Mouse (Mus musculus) MEL (cell line): ENCODE measurements around the gene Braf. TPM values are rescaled to one million over a fixed set of nuclear protein-coding genes. Genes with fewer than 3 reads are reported as not detected.

Source experiments
- DNase-seq: peaks from one replicate; pipeline ENCODE4 v3.0.0; 2011; ENCODE audit warnings: low read depth, low spot score
- H3K27ac ChIP-seq: 2 replicates; pipeline ENCODE4 v1.5.1; 2012; ENCODE audit warnings: low read depth, mild to moderate bottlenecking, control low read depth, low read length, moderate library complexity; ENCODE audit not compliant: control insufficient read depth
- H3K27me3 ChIP-seq, 2 experiments: fragments of 150-350 bp in 1 of 2; sonication (generic) in 1 of 2; 2 replicates each; pipeline ENCODE4 v1.6.1; 2012; ENCODE audit warnings: low read length in 2 of 2, mild to moderate bottlenecking in 2 of 2, improper control_type of control experiment in 1 of 2, moderate library complexity in 1 of 2; ENCODE audit not compliant: insufficient read depth in 2 of 2, control insufficient read depth in 1 of 2
- H3K36me3 ChIP-seq, 2 experiments: 2 replicates each; pipeline ENCODE4 v1.6.1; 2012 to 2014; ENCODE audit warnings: low read length in 2 of 2, improper control_type of control experiment in 1 of 2, inconsistent platforms in 1 of 2, mild to moderate bottlenecking in 1 of 2; ENCODE audit not compliant: insufficient read depth in 2 of 2, control insufficient read depth in 1 of 2
- H3K4me1 ChIP-seq, 2 experiments: fragments of 150-350 bp in 1 of 2; sonication (generic) in 1 of 2; 2 replicates each; pipeline ENCODE4 v1.6.1; 2012; ENCODE audit warnings: low read length in 2 of 2, improper control_type of control experiment in 1 of 2, mild to moderate bottlenecking in 1 of 2; ENCODE audit not compliant: insufficient read depth in 2 of 2, control insufficient read depth in 1 of 2
- H3K4me3 ChIP-seq, 2 experiments: fragments of 150-350 bp in 1 of 2; sonication (generic) in 1 of 2; 2 replicates each; pipeline ENCODE4 v1.5.1; 2012; ENCODE audit warnings: low read depth in 2 of 2, low read length in 2 of 2, mild to moderate bottlenecking in 2 of 2, moderate library complexity in 2 of 2, control low read depth in 1 of 2, improper control_type of control experiment in 1 of 2; ENCODE audit not compliant: control insufficient read depth in 1 of 2, insufficient read depth in 1 of 2
- H3K79me2 ChIP-seq: 2 replicates; pipeline ENCODE4 v1.6.1; 2012; ENCODE audit warnings: mild to moderate bottlenecking, low read length, moderate library complexity; ENCODE audit not compliant: control insufficient read depth, poor library complexity, insufficient read depth
- H3K9ac ChIP-seq: 2 replicates; pipeline ENCODE4 v1.6.1; 2012; ENCODE audit warnings: low read depth, mild to moderate bottlenecking, control low read depth, low read length, moderate library complexity; ENCODE audit not compliant: control insufficient read depth, poor library complexity, severe bottlenecking
- H3K9me3 ChIP-seq: fragments of 150-350 bp; sonication (generic); replicated peaks from 2 replicates; pipeline ENCODE4 v1.6.1; 2012; ENCODE audit warnings: mild to moderate bottlenecking, low read length, improper control_type of control experiment, moderate library complexity; ENCODE audit not compliant: insufficient read depth
- CHD1 ChIP-seq: IDR thresholded peaks from 2 replicates; pipeline ENCODE4 v1.6.1; 2012; ENCODE audit warnings: low read depth, mild to moderate bottlenecking, inconsistent platforms, low read length, improper control_type of control experiment
- CHD2 ChIP-seq: IDR thresholded peaks from 2 replicates; pipeline ENCODE4 v1.6.1; 2011; ENCODE audit warnings: low read length, improper control_type of control experiment
- E2F4 ChIP-seq: IDR thresholded peaks from 2 replicates; pipeline ENCODE4 v1.6.1; 2011; ENCODE audit warnings: low read depth, low read length, improper control_type of control experiment, borderline replicate concordance
- ELF1 ChIP-seq: IDR thresholded peaks from 2 replicates; pipeline ENCODE4 v1.6.1; 2014; ENCODE audit warnings: low read depth, mild to moderate bottlenecking, inconsistent platforms, low read length, improper control_type of control experiment, moderate library complexity
- ETS1 ChIP-seq: IDR thresholded peaks from 2 replicates; pipeline ENCODE4 v1.6.1; 2012; ENCODE audit warnings: low read depth, mild to moderate bottlenecking, inconsistent platforms, low read length, improper control_type of control experiment, moderate library complexity
- GABPA ChIP-seq: IDR thresholded peaks from 2 replicates; pipeline ENCODE4 v1.6.1; 2012; ENCODE audit warnings: low read depth, mild to moderate bottlenecking, inconsistent platforms, low read length, improper control_type of control experiment, moderate library complexity
- KAT2A ChIP-seq: conservative IDR thresholded peaks from 2 replicates; pipeline ENCODE4 v1.6.1; 2012; ENCODE audit warnings: low read depth, low read length, improper control_type of control experiment, inconsistent platforms
- MAX ChIP-seq: IDR thresholded peaks from 2 replicates; pipeline ENCODE4 v1.6.1; 2011; ENCODE audit warnings: low read length, improper control_type of control experiment
- MAZ ChIP-seq: IDR thresholded peaks from 2 replicates; pipeline ENCODE4 v1.6.1; 2012; ENCODE audit warnings: low read depth, mild to moderate bottlenecking, inconsistent platforms, low read length, improper control_type of control experiment
- MYB ChIP-seq: IDR thresholded peaks from 2 replicates; pipeline ENCODE4 v1.6.1; 2011; ENCODE audit warnings: mild to moderate bottlenecking, low read depth, low read length, improper control_type of control experiment
- NRF1 ChIP-seq: IDR thresholded peaks from 2 replicates; pipeline ENCODE4 v1.6.1; 2014; ENCODE audit warnings: low read depth, mild to moderate bottlenecking, inconsistent platforms, low read length, improper control_type of control experiment, moderate library complexity; ENCODE audit not compliant: poor library complexity, insufficient read depth, severe bottlenecking
- POLR2AphosphoS5 ChIP-seq: IDR thresholded peaks from 2 replicates; pipeline ENCODE4 v1.6.1; 2012; ENCODE audit warnings: low read depth, borderline replicate concordance, mild to moderate bottlenecking, inconsistent platforms, low read length, moderate library complexity, mixed read lengths
- RAD21 ChIP-seq: IDR thresholded peaks from 2 replicates; pipeline ENCODE4 v1.6.1; 2011; ENCODE audit warnings: mild to moderate bottlenecking, low read depth, low read length, improper control_type of control experiment
- SMC3 ChIP-seq: IDR thresholded peaks from 2 replicates; pipeline ENCODE4 v1.6.1; 2011; ENCODE audit warnings: low read depth, low read length, improper control_type of control experiment
- UBTF ChIP-seq: IDR thresholded peaks from 2 replicates; pipeline ENCODE4 v1.6.1; 2012; ENCODE audit warnings: low read depth, mild to moderate bottlenecking, inconsistent platforms, low read length, improper control_type of control experiment, moderate library complexity, borderline replicate concordance; ENCODE audit not compliant: insufficient read depth
- USF1 ChIP-seq: IDR thresholded peaks from 2 replicates; pipeline ENCODE4 v1.6.1; 2014; ENCODE audit warnings: low read depth, mild to moderate bottlenecking, inconsistent platforms, low read length, improper control_type of control experiment, moderate library complexity
- USF2 ChIP-seq, 2 experiments: IDR thresholded peaks; 2 replicates each; pipeline ENCODE4 v1.6.1; 2011 to 2012; ENCODE audit warnings: improper control_type of control experiment in 2 of 2, low read length in 2 of 2, borderline replicate concordance in 1 of 2, inconsistent platforms in 1 of 2, low read depth in 1 of 2, mild to moderate bottlenecking in 1 of 2; ENCODE audit not compliant: insufficient read depth in 1 of 2
- ZC3H11A ChIP-seq: IDR thresholded peaks from 2 replicates; pipeline ENCODE4 v1.6.1; 2012; ENCODE audit warnings: low read depth, mild to moderate bottlenecking, inconsistent platforms, low read length, improper control_type of control experiment
- ZKSCAN1 ChIP-seq: IDR thresholded peaks from 2 replicates; pipeline ENCODE4 v1.6.1; 2012; ENCODE audit warnings: low read depth, mild to moderate bottlenecking, inconsistent platforms, low read length, improper control_type of control experiment, moderate library complexity
- ZNF384 ChIP-seq: IDR thresholded peaks from 2 replicates; pipeline ENCODE4 v1.6.1; 2012; ENCODE audit warnings: low read depth, mild to moderate bottlenecking, inconsistent platforms, low read length, improper control_type of control experiment
- polyA plus RNA-seq, 2 experiments: library from polyadenylated mRNA; stranded (reverse) in 1 of 2; unstranded in 1 of 2; fragments of >175 nt in 1 of 2; fragments of >200 nt in 1 of 2; gene quantifications; 2 replicates each; pipeline versions ENCODE4 v1.2.1 to v1.2.4; 2012; ENCODE audit warnings: low replicate concordance in 2 of 2, low read depth in 1 of 2; ENCODE audit not compliant: insufficient read length in 2 of 2, insufficient read depth in 1 of 2, missing spikeins in 1 of 2
- total RNA-seq: library from RNA; depleted of rRNA; stranded (reverse); fragments of 300-350 nt; gene quantifications from 2 replicates; pipeline ENCODE4 v1.2.3, GENCODE M21; 2012

The Braf gene
- total and polyA plus RNA-seq, 3 experiments = 6.3 to 8.4 TPM; not detected in 1

GRCm38 (mm10) chr6:39610207-39610606, 115.1 kb downstream of the Braf start:
- Histone ChIP-seq H3K27ac (no peak overlapping the region), H3K9ac (no peak overlapping the region), H3K4me3 (no peak overlapping the region), H3K36me3 (peaks cover 0 to 1% of the 10 kb centered on the region in 2 experiments; a peak in 3 of 4 replicates), H3K27me3 (no peaks in the 10 kb centered on the region), H3K4me1 (peaks cover 0 to 2% of the 10 kb centered on the region in 2 experiments; a peak in 1 of 4 replicates), H3K9me3 (no peaks in the 10 kb centered on the region), H3K79me2 (no peaks in the 10 kb centered on the region)
- TF ChIP-seq RAD21 (no peak), CHD1 (no peak), GABPA (no peak), POLR2AphosphoS5 (no peak), MYB (no peak), NRF1 (no peak), ETS1 (no peak), ZKSCAN1 (no peak), CHD2 (no peak), ZNF384 (no peak), MAX (no peak), USF2 (IDR thresholded peaks at IDR 0.05; ENCODE audit: borderline replicate concordance in 1 of 2, insufficient read depth in 1 of 2, low read depth in 1 of 2, low read length in 2 of 2) (no peak), ELF1 (no peak), E2F4 (no peak), UBTF (no peak), KAT2A (no peak), MAZ (no peak), USF1 (no peak)
- no peak for DNase-seq

DNA sequence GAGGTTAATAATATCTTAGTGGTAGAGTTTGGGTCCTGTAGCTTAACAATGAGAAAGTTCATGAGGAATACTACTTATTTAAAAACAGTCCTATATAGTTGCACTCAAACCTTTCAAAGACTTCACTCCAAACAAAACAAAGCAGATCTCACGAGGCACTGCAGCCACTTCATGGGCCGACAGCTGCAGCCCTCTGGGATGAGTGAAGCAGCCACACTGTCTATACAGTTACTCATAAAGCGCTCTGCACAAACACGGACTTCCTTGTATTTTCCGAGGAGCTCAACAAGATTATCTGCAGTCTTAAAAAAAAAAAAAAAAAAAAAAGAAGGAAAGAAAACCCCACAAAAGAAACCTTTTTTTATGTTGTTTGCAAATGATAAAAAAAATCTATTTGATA, 117.9 kb downstream of the Braf start:
- peaks cover 0 to 2% of the 10 kb centered on the region in 2 experiments; a peak in 1 of 4 replicates for H3K4me1 ChIP-seq
- no peak overlapping the region for H3K27ac ChIP-seq
- TF ChIP-seq ZC3H11A (no peak), GABPA (no peak), KAT2A (no peak), MAZ (no peak), SMC3 (no peak)
- TF ChIP-seq, all 39 proteins: peak for 0
- no peak for DNase-seq
- H3K9ac ChIP-seq = no peak overlapping the region
- no peak overlapping the region for H3K4me3 ChIP-seq
- H3K36me3 ChIP-seq = peaks cover 0 to 1% of the 10 kb centered on the region in 2 experiments; a peak in 2 of 4 replicates
- no peaks in the 10 kb centered on the region for H3K27me3 ChIP-seq
- H3K9me3 ChIP-seq = no peaks in the 10 kb centered on the region
- no peaks in the 10 kb centered on the region for H3K79me2 ChIP-seq
